Mouse (Mus musculus) heart, embryonic 16.5 days (tissue): ENCODE data around the gene Cers6. TPM values are rescaled to one million over a fixed set of nuclear protein-coding genes. Genes with fewer than 3 reads are reported as not detected.

Experiments used
- ATAC-seq: fragments of 200-750 bp; cut with Nextera tagmentation; replicated peaks from 2 replicates; pipeline ENCODE4 v1.8.0; 2017; ENCODE audit warnings: moderate number of reproducible peaks; ENCODE audit not compliant: insufficient read depth, low FRiP score; ENCODE audit errors: extremely low read depth
- H3K27ac ChIP-seq: fragments of 300-500 bp; sonication (generic); 2 replicates; pipeline ENCODE4 v1.5.1; 2014; ENCODE audit warnings: mild to moderate bottlenecking, low read length, control low read depth, moderate library complexity
- H3K27me3 ChIP-seq: fragments of 300-500 bp; sonication (generic); 2 replicates; pipeline ENCODE4 v1.6.1; 2014; ENCODE audit warnings: low read length, mixed read lengths; ENCODE audit not compliant: control insufficient read depth, insufficient read depth
- H3K36me3 ChIP-seq: fragments of 300-500 bp; sonication (generic); 2 replicates; pipeline ENCODE4 v1.6.1; 2014; ENCODE audit not compliant: control insufficient read depth, insufficient read depth
- H3K4me1 ChIP-seq: fragments of 300-500 bp; sonication (generic); 2 replicates; pipeline ENCODE4 v1.6.1; 2014; ENCODE audit warnings: low read length, mixed read lengths; ENCODE audit not compliant: control insufficient read depth, insufficient read depth
- H3K4me2 ChIP-seq: fragments of 300-500 bp; sonication (generic); 2 replicates; pipeline ENCODE4 v1.6.1; 2014; ENCODE audit warnings: low read depth, mild to moderate bottlenecking, control low read depth, low read length
- H3K4me3 ChIP-seq: fragments of 300-500 bp; sonication (generic); 2 replicates; pipeline ENCODE4 v1.5.1; 2014; ENCODE audit warnings: mild to moderate bottlenecking, control low read depth, low read length
- H3K9ac ChIP-seq: fragments of 300-500 bp; sonication (generic); 2 replicates; pipeline ENCODE4 v1.6.1; 2014; ENCODE audit warnings: low read length, control low read depth
- H3K9me3 ChIP-seq: fragments of 300-500 bp; sonication (generic); replicated peaks from 2 replicates; pipeline ENCODE4 v1.6.1; 2016; ENCODE audit warnings: low read length; ENCODE audit not compliant: control insufficient read depth
- WGBS: fragments of 180-500 bp; shearing (Covaris S2); extraction: QIAGEN DNeasy Blood & Tissue Kit; methylation state at CpG from one replicate; pipeline ENCODE4 v1.1.7; 2014; 5-methylcytosine and 5-hydroxymethylcytosine counted together
- polyA plus RNA-seq: library from polyadenylated mRNA; unstranded; fragments of >200 nt; fragmentation: Nextera tagmentation; extraction: Ambion mirVana; gene quantifications from 2 replicates; pipeline ENCODE4 v1.2.1, GENCODE M21; 2015

The Cers6 gene
- polyA plus RNA-seq, 1 experiment from 2014 or later, result 22.3 TPM

DNA sequence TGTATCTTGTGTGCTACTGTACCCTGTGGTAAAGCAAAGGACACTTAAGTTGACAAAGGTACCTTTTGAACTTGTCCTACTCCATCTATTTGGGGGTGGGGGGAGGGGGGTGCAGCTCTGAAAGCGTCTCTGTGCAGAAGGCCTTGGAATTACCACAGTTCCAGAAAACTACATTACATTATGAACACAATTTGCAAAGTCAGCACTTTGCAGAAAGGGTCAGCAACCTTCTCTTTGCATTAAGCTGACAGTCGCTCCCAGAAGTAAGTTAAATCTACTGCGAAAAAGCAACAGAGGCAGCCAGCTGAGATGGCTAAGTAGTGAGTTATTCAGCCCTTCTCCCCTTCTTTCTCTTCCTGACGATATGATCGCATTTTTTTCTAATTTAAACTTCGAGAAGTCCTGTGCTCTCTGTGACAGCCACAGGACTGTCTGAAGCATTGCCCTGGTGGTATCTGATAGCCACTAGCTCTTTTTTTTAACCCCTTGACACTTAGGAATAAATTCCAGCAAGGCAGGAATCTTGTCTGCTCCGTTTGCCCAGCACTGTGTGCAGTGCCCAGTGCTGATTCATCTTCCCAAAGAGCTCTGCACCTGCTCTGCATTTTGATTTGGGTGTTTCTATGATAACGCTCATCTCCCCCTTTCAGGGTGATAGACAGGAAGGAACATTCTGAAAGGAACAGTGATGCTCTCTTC lies 221.4 kb downstream of the Cers6 start:
- 48% methylated on average over 8 of the region's 8 CpGs for WGBS

DNA sequence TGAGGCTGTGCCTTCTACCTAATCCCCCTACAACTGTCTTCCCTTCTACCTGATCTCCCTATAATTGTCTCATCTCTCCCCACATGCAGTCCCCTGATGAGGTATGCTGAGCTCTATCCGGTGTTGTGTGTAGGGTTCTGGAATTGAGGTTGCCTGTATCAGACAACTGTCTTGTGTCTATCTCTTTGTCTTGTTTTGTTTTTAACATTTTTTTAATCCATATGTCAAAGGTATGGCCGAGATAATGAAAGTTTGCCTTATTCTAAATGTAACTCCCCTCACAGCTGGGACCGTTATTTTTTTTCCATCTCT lies 221.9 kb downstream of the Cers6 start:
- Histone ChIP-seq H3K4me3 (no peak overlapping the region), H3K27me3 (no peaks in the 10 kb centered on the region), H3K9ac (no peak overlapping the region), H3K4me2 (no peak overlapping the region), H3K36me3 (no peaks in the 10 kb centered on the region), H3K27ac (no peak overlapping the region), H3K4me1 (peaks cover 3% of the 10 kb centered on the region), H3K9me3 (no peaks in the 10 kb centered on the region)
- ATAC-seq, result no peak
- 83% methylated on average over 3 of the region's 3 CpGs for WGBS

More for the DNA sequence above, 221.4 kb downstream of the Cers6 start:
- H3K27ac ChIP-seq, result no peak overlapping the region
- no peak for ATAC-seq
- H3K4me1 ChIP-seq, result peaks cover 3% of the 10 kb centered on the region
- no peaks in the 10 kb centered on the region for H3K36me3 ChIP-seq
- H3K9me3 ChIP-seq, result no peaks in the 10 kb centered on the region
- H3K9ac ChIP-seq, result no peak overlapping the region
- no peak overlapping the region for H3K4me2 ChIP-seq
- H3K27me3 ChIP-seq, result no peaks in the 10 kb centered on the region
- no peak overlapping the region for H3K4me3 ChIP-seq

DNA sequence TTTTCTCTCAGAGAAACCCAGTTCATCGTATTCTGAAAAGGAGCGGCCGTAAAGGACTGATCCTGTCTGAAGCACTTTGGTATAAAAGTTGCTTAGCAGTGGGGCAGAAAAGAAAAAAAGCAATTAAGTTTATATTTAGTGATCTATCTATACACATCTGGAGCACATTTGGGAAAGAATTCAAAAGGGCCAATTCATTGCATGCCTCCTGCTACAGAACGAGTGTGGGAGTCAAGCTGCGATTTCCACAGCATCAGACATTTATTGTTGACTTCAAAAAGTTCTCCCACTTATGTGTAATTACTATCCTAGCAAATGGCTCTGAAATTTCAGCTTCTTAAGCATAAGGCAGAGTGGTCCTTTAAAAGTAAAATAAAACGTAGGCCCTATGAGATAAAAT lies 223.2 kb downstream of the Cers6 start:
- Histone ChIP-seq H3K4me3 (no peak overlapping the region), H3K27ac (no peak overlapping the region), H3K36me3 (no peaks in the 10 kb centered on the region), H3K27me3 (no peaks in the 10 kb centered on the region), H3K4me1 (peaks cover 3% of the 10 kb centered on the region), H3K4me2 (no peak overlapping the region), H3K9ac (no peak overlapping the region), H3K9me3 (no peaks in the 10 kb centered on the region)
- no peak for ATAC-seq
- 82% methylated on average over 6 of the region's 6 CpGs for WGBS

- Histone ChIP-seq H3K4me2 (no peak overlapping the region), H3K4me1 (peaks cover 3% of the 10 kb centered on the region), H3K27ac (no peak overlapping the region), H3K27me3 (no peaks in the 10 kb centered on the region), H3K9ac (no peak overlapping the region), H3K9me3 (no peaks in the 10 kb centered on the region), H3K36me3 (no peaks in the 10 kb centered on the region), H3K4me3 (no peak overlapping the region)
- WGBS, result 51% methylated on average over 8 of the region's 8 CpGs
- ATAC-seq, result no peak
Observed at GRCm38 (mm10) chr2:69086505-69087260, 225.4 kb downstream of the Cers6 start.

DNA sequence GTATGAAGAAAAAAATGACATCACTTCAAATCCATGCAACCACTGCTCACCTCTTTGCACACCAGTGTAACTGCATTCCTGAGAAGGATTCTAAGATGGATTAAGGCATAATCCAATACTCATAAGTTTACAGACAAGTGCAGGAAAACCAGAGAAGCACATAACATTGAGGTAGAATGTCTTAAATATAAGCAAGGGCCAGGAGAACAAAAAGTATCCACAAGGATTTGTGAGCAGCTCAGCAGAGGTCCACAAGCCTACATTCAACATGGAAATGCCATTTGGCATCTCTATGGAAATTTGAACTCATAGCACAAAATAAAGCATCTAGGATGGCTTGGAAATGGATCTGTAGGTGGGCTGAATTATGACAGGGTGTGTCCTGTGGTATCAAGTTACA lies 234.6 kb downstream of the Cers6 start:
- peaks cover 3% of the 10 kb centered on the region; the same call in 1 of the 2 replicates for H3K4me1 ChIP-seq
- no peak overlapping the region for H3K27ac ChIP-seq
- H3K4me2 ChIP-seq, result no peak overlapping the region
- no peak overlapping the region for H3K9ac ChIP-seq
- H3K27me3 ChIP-seq, result no peaks in the 10 kb centered on the region
- no peak overlapping the region for H3K4me3 ChIP-seq
- H3K36me3 ChIP-seq, result no peaks in the 10 kb centered on the region
- no peak for ATAC-seq
- H3K9me3 ChIP-seq, result no peaks in the 10 kb centered on the region

- no peaks in the 10 kb centered on the region for H3K36me3 ChIP-seq
- no peak overlapping the region for H3K4me2 ChIP-seq
- no peaks in the 10 kb centered on the region for H3K27me3 ChIP-seq
- WGBS, result 79% methylated on average over 4 of the region's 4 CpGs
- ATAC-seq, result no peak
- H3K4me1 ChIP-seq, result peaks cover 3% of the 10 kb centered on the region; the same call in 1 of the 2 replicates
- H3K9ac ChIP-seq, result no peak overlapping the region
- H3K9me3 ChIP-seq, result no peaks in the 10 kb centered on the region
- no peak overlapping the region for H3K27ac ChIP-seq
- H3K4me3 ChIP-seq, result no peak overlapping the region
Observed at GRCm38 (mm10) chr2:69096821-69097220, 235.6 kb downstream of the Cers6 start.

DNA sequence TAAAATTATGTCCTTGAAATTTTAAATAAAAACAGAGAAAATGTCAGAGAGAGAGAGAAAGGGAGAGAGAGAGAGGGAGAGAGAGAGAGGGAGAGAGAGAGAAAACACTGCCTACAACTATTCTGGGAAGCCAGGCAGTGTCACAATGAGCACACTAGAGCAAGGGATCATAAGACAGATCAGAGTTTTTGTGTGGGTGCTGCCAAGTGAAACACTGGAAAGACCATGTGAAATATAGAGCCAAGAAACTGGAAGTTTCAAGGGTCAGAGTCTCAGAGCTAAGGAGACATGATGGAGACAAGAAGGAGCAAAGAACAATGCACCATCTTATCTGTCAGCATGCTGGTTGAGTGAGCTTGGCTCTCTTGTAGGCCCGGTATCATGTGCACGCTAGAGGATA lies 236.3 kb downstream of the Cers6 start:
- no peak for ATAC-seq
- no peaks in the 10 kb centered on the region for H3K36me3 ChIP-seq
- H3K27ac ChIP-seq, result no peak overlapping the region; the same call in 1 of the 2 replicates
- H3K27me3 ChIP-seq, result no peaks in the 10 kb centered on the region
- H3K4me1 ChIP-seq, result peaks cover 3% of the 10 kb centered on the region; the same call in 1 of the 2 replicates
- no peaks in the 10 kb centered on the region for H3K9me3 ChIP-seq
- H3K9ac ChIP-seq, result no peak overlapping the region
- WGBS, result 62% methylated on average over 2 of the region's 2 CpGs
- no peak overlapping the region for H3K4me3 ChIP-seq
- no peak overlapping the region for H3K4me2 ChIP-seq

DNA sequence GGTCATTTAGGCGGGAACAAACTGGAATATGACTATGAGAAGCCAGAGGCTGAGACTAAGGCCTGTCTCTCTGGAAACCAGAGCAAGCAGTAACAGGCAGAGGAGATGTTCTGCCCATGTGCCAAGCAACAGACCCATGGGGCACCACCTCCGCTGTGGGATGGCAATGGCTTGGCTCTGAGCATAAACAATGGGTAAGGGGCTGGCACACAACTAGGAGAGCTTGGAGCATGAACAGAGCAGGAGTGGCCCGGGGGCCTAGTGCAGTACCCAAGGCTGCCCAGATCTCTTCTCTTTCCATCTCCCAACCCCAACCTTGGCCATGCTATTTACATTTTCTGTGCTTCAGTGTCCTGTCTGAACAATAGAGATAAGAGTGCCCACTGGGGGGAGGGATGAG lies 237.5 kb downstream of the Cers6 start:
- no peaks in the 10 kb centered on the region for H3K9me3 ChIP-seq
- no peak overlapping the region for H3K4me2 ChIP-seq
- no peak overlapping the region for H3K9ac ChIP-seq
- no peak overlapping the region for H3K27ac ChIP-seq
- 82% methylated on average over 3 of the region's 3 CpGs for WGBS
- H3K4me1 ChIP-seq, result peaks cover 3% of the 10 kb centered on the region; the same call in 1 of the 2 replicates
- no peak overlapping the region for H3K4me3 ChIP-seq
- no peaks in the 10 kb centered on the region for H3K27me3 ChIP-seq
- no peak for ATAC-seq
- no peaks in the 10 kb centered on the region for H3K36me3 ChIP-seq

DNA sequence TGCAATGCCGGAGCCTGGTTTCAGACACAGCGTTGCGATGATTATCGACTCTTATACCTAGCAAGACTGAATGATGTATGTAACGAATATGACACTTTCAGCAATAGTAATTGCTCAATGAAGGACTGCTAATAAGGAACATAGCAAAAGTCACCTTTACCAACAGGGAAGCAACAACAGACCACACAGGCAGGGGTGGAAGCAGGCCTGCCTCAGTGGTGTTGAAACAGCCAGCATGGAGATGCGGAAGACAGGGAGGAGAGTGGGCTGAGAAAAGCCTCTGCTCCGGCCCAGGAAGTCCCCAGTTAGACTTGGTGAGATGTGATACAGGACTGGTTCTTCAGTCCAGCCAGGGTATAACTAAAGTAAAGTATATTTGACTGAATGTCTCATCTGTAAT lies 237.9 kb downstream of the Cers6 start:
- no peak overlapping the region for H3K4me3 ChIP-seq
- no peaks in the 10 kb centered on the region for H3K9me3 ChIP-seq
- H3K36me3 ChIP-seq, result no peaks in the 10 kb centered on the region
- no peak overlapping the region for H3K4me2 ChIP-seq
- ATAC-seq, result no peak
- peaks cover 3% of the 10 kb centered on the region; the same call in 1 of the 2 replicates for H3K4me1 ChIP-seq
- 94% methylated on average over 7 of the region's 7 CpGs for WGBS
- no peak overlapping the region for H3K9ac ChIP-seq
- H3K27me3 ChIP-seq, result no peaks in the 10 kb centered on the region
- no peak overlapping the region for H3K27ac ChIP-seq
